Mouse (Mus musculus): ENCODE results near the gene Medag. TPM values are rescaled to one million over a fixed set of nuclear protein-coding genes. Genes with fewer than 3 reads are reported as not detected.

Gene Medag
- total RNA-seq (2015) (0.07 TPM in 1 of 2 replicates, not detected in the other), total RNA-seq (2017) (not detected in 2 replicates)

- ATAC-seq (replicated peaks; ENCODE audit: poor library complexity), result peak; percentile 38
Measured at GRCm38 (mm10) chr5:149411509-149412193, at the start of gene Medag. Medag (plus strand) TSS chr5:149411749.

GRCm38 (mm10) chr5:149362626-149363025 is 48.9 kb upstream of the Medag start:
- ATAC-seq (replicated peaks; ENCODE audit: poor library complexity), result no peak

- ATAC-seq (replicated peaks; ENCODE audit: poor library complexity), result peak; percentile 43; the same call in 1 of the 2 replicates
Measured at GRCm38 (mm10) chr5:149363903-149364755, 47.4 kb upstream of the Medag start.

GRCm38 (mm10) chr5:149367011-149367410 is 44.5 kb upstream of the Medag start:
- no peak for ATAC-seq (replicated peaks; ENCODE audit: poor library complexity)

- ATAC-seq (replicated peaks; ENCODE audit: poor library complexity), result peak; percentile 45; the same call in 1 of the 2 replicates
Measured at GRCm38 (mm10) chr5:149367544-149368466, 43.7 kb upstream of the Medag start.

- ATAC-seq (replicated peaks; ENCODE audit: poor library complexity), result no peak
Measured at GRCm38 (mm10) chr5:149368575-149369312, 42.8 kb upstream of the Medag start.

GRCm38 (mm10) chr5:149369373-149370035 is 42.0 kb upstream of the Medag start:
- no peak for ATAC-seq (replicated peaks; ENCODE audit: poor library complexity)

GRCm38 (mm10) chr5:149372018-149372417 is 39.5 kb upstream of the Medag start:
- ATAC-seq (replicated peaks; ENCODE audit: poor library complexity), result no peak

GRCm38 (mm10) chr5:149373224-149373623 is 38.3 kb upstream of the Medag start:
- ATAC-seq (replicated peaks; ENCODE audit: poor library complexity), result 0 out of 2 replicates have a peak, but pooled peaks have one; percentile 29

GRCm38 (mm10) chr5:149374026-149374425 is 37.5 kb upstream of the Medag start:
- ATAC-seq (replicated peaks; ENCODE audit: poor library complexity), result peak; percentile 46

GRCm38 (mm10) chr5:149375074-149375888 is 36.3 kb upstream of the Medag start:
- ATAC-seq (replicated peaks; ENCODE audit: poor library complexity), result no peak

- peak; percentile 89 for ATAC-seq (replicated peaks; ENCODE audit: poor library complexity)
Measured at GRCm38 (mm10) chr5:149375889-149376212, 35.7 kb upstream of the Medag start.

- ATAC-seq (replicated peaks; ENCODE audit: poor library complexity), result no peak
Measured at GRCm38 (mm10) chr5:149376367-149376766, 35.2 kb upstream of the Medag start.

GRCm38 (mm10) chr5:149377253-149377652 is 34.3 kb upstream of the Medag start:
- no peak for ATAC-seq (replicated peaks; ENCODE audit: poor library complexity)

GRCm38 (mm10) chr5:149378566-149378965 is 33.0 kb upstream of the Medag start:
- ATAC-seq (replicated peaks; ENCODE audit: poor library complexity), result no peak

GRCm38 (mm10) chr5:149379131-149379784 is 32.3 kb upstream of the Medag start:
- ATAC-seq (replicated peaks; ENCODE audit: poor library complexity), result no peak

GRCm38 (mm10) chr5:149379861-149380260 is 31.7 kb upstream of the Medag start:
- no peak for ATAC-seq (replicated peaks; ENCODE audit: poor library complexity)

GRCm38 (mm10) chr5:149380388-149380916 is 31.1 kb upstream of the Medag start:
- ATAC-seq (replicated peaks; ENCODE audit: poor library complexity), result peak; percentile 46
